Mouse (Mus musculus) embryonic fibroblast, embryonic 13.5 days (primary cell): ENCODE data around the gene Tesk1.

ENCODE experiments used
- CTCF ChIP-seq: IDR thresholded peaks from 2 replicates; pipeline ENCODE4 v1.5.1; 2011; ENCODE audit warnings: mild to moderate bottlenecking, control low read depth, low read length, moderate library complexity, borderline replicate concordance; ENCODE audit not compliant: insufficient read depth
- POLR2A ChIP-seq: IDR thresholded peaks from 2 replicates; pipeline ENCODE4 v1.6.1; 2011; ENCODE audit warnings: low read depth, mild to moderate bottlenecking, control low read depth, low read length, moderate library complexity

GRCm38 (mm10) chr4:43418450-43418849 lies 23.3 kb upstream of the Tesk1 start:
- TF ChIP-seq CTCF = no peak
- no peak for TF ChIP-seq POLR2A
